Mouse (Mus musculus): ENCODE data around the gene Sco2. TPM values are rescaled to one million over a fixed set of nuclear protein-coding genes. Genes with fewer than 3 reads are reported as not detected.
A peak's percentile ranks its signal among the peaks of the same experiment; 100 is the strongest.

Gene Sco2
- polyA plus RNA-seq, 1 experiment from 2014 or later, result 4.5 TPM

GRCm38 (mm10) chr15:89399716-89400115 lies 26.1 kb upstream of the Sco2 start:
- no peak overlapping the region for H3K9ac ChIP-seq
- WGBS, result 52% methylated on average over 1 of the region's 1 CpGs
- no peak overlapping the region for H3K4me2 ChIP-seq
- H3K9me3 ChIP-seq (ENCODE audit: low read depth, low read length), result no peaks in the 10 kb centered on the region
- ATAC-seq (ENCODE audit: insufficient read depth) (no peak), DNase-seq (no peak)
- H3K27ac ChIP-seq (ENCODE audit: low read depth), result no peak overlapping the region
- TF ChIP-seq CTCF (IDR thresholded peaks at IDR 0.05; ENCODE audit: low read depth), result no peak
- H3K36me3 ChIP-seq (ENCODE audit: insufficient read depth), result no peaks in the 10 kb centered on the region
- no peaks in the 10 kb centered on the region for H3K4me1 ChIP-seq (ENCODE audit: insufficient read depth)
- H3K27me3 ChIP-seq (ENCODE audit: insufficient read depth, low read length), result no peaks in the 10 kb centered on the region
- H3K4me3 ChIP-seq (ENCODE audit: low read depth, low read length), result no peak overlapping the region

GRCm38 (mm10) chr15:89398146-89398545 lies 24.5 kb upstream of the Sco2 start:
- Histone ChIP-seq H3K27me3 (ENCODE audit: insufficient read depth, low read length) (no peaks in the 10 kb centered on the region), H3K4me1 (ENCODE audit: insufficient read depth) (no peaks in the 10 kb centered on the region), H3K4me3 (ENCODE audit: low read depth, low read length) (no peak overlapping the region), H3K36me3 (ENCODE audit: insufficient read depth) (no peaks in the 10 kb centered on the region), H3K9ac (no peak overlapping the region), H3K27ac (ENCODE audit: low read depth) (no peak overlapping the region), H3K4me2 (no peak overlapping the region), H3K9me3 (ENCODE audit: low read depth, low read length) (no peaks in the 10 kb centered on the region)
- 82% methylated on average over 2 of the region's 2 CpGs for WGBS
- DNase-seq (no peak), ATAC-seq (ENCODE audit: insufficient read depth) (no peak)
- TF ChIP-seq CTCF (IDR thresholded peaks at IDR 0.05; ENCODE audit: low read depth), result no peak

- H3K9ac ChIP-seq, result no peak overlapping the region
- no peaks in the 10 kb centered on the region for H3K9me3 ChIP-seq (ENCODE audit: low read depth, low read length)
- no peaks in the 10 kb centered on the region for H3K27me3 ChIP-seq (ENCODE audit: insufficient read depth, low read length)
- WGBS, result 76% methylated on average over 4 of the region's 4 CpGs
- H3K36me3 ChIP-seq (ENCODE audit: insufficient read depth), result no peaks in the 10 kb centered on the region
- no peak for TF ChIP-seq CTCF (IDR thresholded peaks at IDR 0.05; ENCODE audit: low read depth)
- ATAC-seq (ENCODE audit: insufficient read depth) (no peak), DNase-seq (no peak)
- H3K4me3 ChIP-seq (ENCODE audit: low read depth, low read length), result no peak overlapping the region
- no peak overlapping the region for H3K27ac ChIP-seq (ENCODE audit: low read depth)
- no peaks in the 10 kb centered on the region for H3K4me1 ChIP-seq (ENCODE audit: insufficient read depth)
- no peak overlapping the region for H3K4me2 ChIP-seq
These were observed 23.2 kb upstream of the Sco2 start for GRCm38 (mm10) chr15:89396883-89397282.

- Histone ChIP-seq H3K4me3 (ENCODE audit: low read depth, low read length) (no peak overlapping the region), H3K36me3 (ENCODE audit: insufficient read depth) (no peaks in the 10 kb centered on the region), H3K9ac (no peak overlapping the region), H3K4me1 (ENCODE audit: insufficient read depth) (no peaks in the 10 kb centered on the region), H3K4me2 (no peak overlapping the region), H3K27me3 (ENCODE audit: insufficient read depth, low read length) (no peaks in the 10 kb centered on the region; the same call in 1 of the 2 replicates), H3K27ac (ENCODE audit: low read depth) (no peak overlapping the region), H3K9me3 (ENCODE audit: low read depth, low read length) (no peaks in the 10 kb centered on the region)
- ATAC-seq (ENCODE audit: insufficient read depth) (no peak), DNase-seq (no peak)
- 87% methylated on average over 10 of the region's 10 CpGs for WGBS
- TF ChIP-seq CTCF (IDR thresholded peaks at IDR 0.05; ENCODE audit: low read depth), result no peak
These were observed 16.4 kb upstream of the Sco2 start for GRCm38 (mm10) chr15:89390081-89390480.

- DNase-seq (no peak), ATAC-seq (ENCODE audit: insufficient read depth) (no peak)
- Histone ChIP-seq H3K9me3 (ENCODE audit: low read depth, low read length) (no peaks in the 10 kb centered on the region), H3K9ac (no peak overlapping the region), H3K27ac (ENCODE audit: low read depth) (no peak overlapping the region), H3K27me3 (ENCODE audit: insufficient read depth, low read length) (no peaks in the 10 kb centered on the region; the same call in 1 of the 2 replicates), H3K36me3 (ENCODE audit: insufficient read depth) (no peaks in the 10 kb centered on the region), H3K4me1 (ENCODE audit: insufficient read depth) (no peaks in the 10 kb centered on the region), H3K4me3 (ENCODE audit: low read depth, low read length) (no peak overlapping the region), H3K4me2 (no peak overlapping the region)
- TF ChIP-seq CTCF (IDR thresholded peaks at IDR 0.05; ENCODE audit: low read depth), result no peak
- 34% methylated on average over 12 of the region's 12 CpGs for WGBS
These were observed 13.5 kb upstream of the Sco2 start for GRCm38 (mm10) chr15:89387127-89387526.

- ATAC-seq (ENCODE audit: insufficient read depth) (no peak), DNase-seq (no peak)
- Histone ChIP-seq H3K4me1 (ENCODE audit: insufficient read depth) (no peaks in the 10 kb centered on the region), H3K9me3 (ENCODE audit: low read depth, low read length) (no peaks in the 10 kb centered on the region), H3K27ac (ENCODE audit: low read depth) (no peak within 1 kb of the TSS), H3K27me3 (ENCODE audit: insufficient read depth, low read length) (peaks cover 9% of the 10 kb centered on the region), H3K4me2 (no peak within 1 kb of the TSS), H3K36me3 (ENCODE audit: insufficient read depth) (no peaks in the 10 kb centered on the region), H3K9ac (no peak within 1 kb of the TSS), H3K4me3 (ENCODE audit: low read depth, low read length) (no peak within 1 kb of the TSS)
- no peak for TF ChIP-seq CTCF (IDR thresholded peaks at IDR 0.05; ENCODE audit: low read depth)
- 75% methylated on average over 7 of the region's 7 CpGs for WGBS
These were observed 11.0 kb upstream of the Sco2 start, which contains the start of gene Klhdc7b for GRCm38 (mm10) chr15:89384617-89385016. Gene Klhdc7b (plus strand): TSS chr15:89384917.

GRCm38 (mm10) chr15:89379429-89379828 lies 5.8 kb upstream of the Sco2 start:
- Histone ChIP-seq H3K4me2 (peak overlapping the region; percentile 65), H3K27me3 (ENCODE audit: insufficient read depth, low read length) (peaks cover 44% of the 10 kb centered on the region), H3K27ac (ENCODE audit: low read depth) (no peak overlapping the region), H3K9ac (0 out of 2 replicates have a peak overlapping the region, but pooled peaks have one; percentile 7), H3K36me3 (ENCODE audit: insufficient read depth) (no peaks in the 10 kb centered on the region), H3K9me3 (ENCODE audit: low read depth, low read length) (no peaks in the 10 kb centered on the region), H3K4me3 (ENCODE audit: low read depth, low read length) (peak overlapping the region; percentile 34; the same call in 1 of the 2 replicates), H3K4me1 (ENCODE audit: insufficient read depth) (peaks cover 6% of the 10 kb centered on the region)
- 10% methylated on average over 10 of the region's 10 CpGs for WGBS
- TF ChIP-seq CTCF (IDR thresholded peaks at IDR 0.05; ENCODE audit: low read depth), result no peak
- peak; percentile 56 for DNase-seq
- ATAC-seq (ENCODE audit: insufficient read depth), result no peak
